Mouse (Mus musculus): Measurements from ENCODE around the gene Atxn1. TPM values are rescaled to one million over a fixed set of nuclear protein-coding genes. Genes with fewer than 3 reads are reported as not detected.

The Atxn1 gene
- polyA plus RNA-seq, 1 experiment, result 34.9 TPM

DNA sequence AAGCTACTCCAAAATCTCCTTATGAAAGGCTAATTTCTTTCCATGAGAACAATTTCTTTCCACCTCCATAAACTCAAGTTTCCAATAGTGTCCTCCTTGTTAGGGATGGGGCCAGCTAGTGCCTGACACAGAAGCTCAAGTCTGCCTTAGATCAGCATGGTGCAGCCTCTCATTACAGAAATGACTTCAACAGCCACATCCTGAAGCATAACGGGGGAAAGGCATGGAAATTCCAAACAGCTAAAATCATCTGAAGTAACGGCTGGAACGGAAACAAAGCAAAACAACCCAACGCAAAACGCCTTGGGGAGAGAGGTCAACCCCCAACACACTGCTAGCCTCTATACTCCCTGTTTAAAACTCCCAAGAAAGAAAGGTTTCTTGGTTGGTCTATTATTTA, 284.2 kb downstream of the Atxn1 start:
- no peaks in the 10 kb centered on the region for H3K27me3 ChIP-seq (ENCODE audit: control insufficient read depth, insufficient read depth, low read length)

GRCm38 (mm10) chr13:45679096-45679495, 285.7 kb downstream of the Atxn1 start:
- TF ChIP-seq POLR2A (IDR thresholded peaks at IDR 0.05; ENCODE audit: low read depth, low read length) (no peak), CTCF (IDR thresholded peaks at IDR 0.05; ENCODE audit: extremely low read depth, insufficient read length, insufficient replicate concordance, low read depth, low read length) (no peak)
- 0 out of 2 replicates have a peak, but pooled peaks cover 1% of the 10 kb centered on the region for H3K36me3 ChIP-seq (ENCODE audit: control insufficient read depth, insufficient read depth, low read length)
- WGBS, result 84% methylated on average over 1 of the region's 1 CpGs
- H3K4me3 ChIP-seq (ENCODE audit: low read depth, low read length), result no peak overlapping the region
- no peaks in the 10 kb centered on the region for H3K4me1 ChIP-seq (ENCODE audit: control insufficient read depth, insufficient read depth, insufficient read length, low read length)
- H3K27me3 ChIP-seq (ENCODE audit: control insufficient read depth, insufficient read depth, low read length), result no peaks in the 10 kb centered on the region
- no peak overlapping the region for H3K27ac ChIP-seq (ENCODE audit: insufficient read depth, low read depth, low read length)

More for the DNA sequence above, 284.2 kb downstream of the Atxn1 start:
- TF ChIP-seq POLR2A (IDR thresholded peaks at IDR 0.05; ENCODE audit: low read depth, low read length), result no peak
- Histone ChIP-seq H3K4me3 (ENCODE audit: low read depth, low read length) (no peak overlapping the region), H3K27ac (ENCODE audit: insufficient read depth, low read depth, low read length) (no peak overlapping the region), H3K4me1 (ENCODE audit: control insufficient read depth, insufficient read depth, insufficient read length, low read length) (no peaks in the 10 kb centered on the region), H3K36me3 (ENCODE audit: control insufficient read depth, insufficient read depth, low read length) (0 out of 2 replicates have a peak, but pooled peaks cover 1% of the 10 kb centered on the region)
- WGBS, result 76% methylated on average over 5 of the region's 5 CpGs

- no peaks in the 10 kb centered on the region for H3K4me1 ChIP-seq (ENCODE audit: control insufficient read depth, insufficient read depth, insufficient read length, low read length)
- H3K4me3 ChIP-seq (ENCODE audit: low read depth, low read length), result no peak overlapping the region
- H3K27me3 ChIP-seq (ENCODE audit: control insufficient read depth, insufficient read depth, low read length), result no peaks in the 10 kb centered on the region
- WGBS, result 43% methylated on average over 2 of the region's 2 CpGs
- H3K36me3 ChIP-seq (ENCODE audit: control insufficient read depth, insufficient read depth, low read length), result 0 out of 2 replicates have a peak, but pooled peaks cover 1% of the 10 kb centered on the region
- H3K27ac ChIP-seq (ENCODE audit: insufficient read depth, low read depth, low read length), result no peak overlapping the region
- TF ChIP-seq CTCF (IDR thresholded peaks at IDR 0.05; ENCODE audit: extremely low read depth, insufficient read length, insufficient replicate concordance, low read depth, low read length) (no peak), POLR2A (IDR thresholded peaks at IDR 0.05; ENCODE audit: low read depth, low read length) (no peak)
Measured at GRCm38 (mm10) chr13:45672628-45673027, 292.2 kb downstream of the Atxn1 start.

GRCm38 (mm10) chr13:45669969-45670368, 294.8 kb downstream of the Atxn1 start:
- H3K4me1 ChIP-seq (ENCODE audit: control insufficient read depth, insufficient read depth, insufficient read length, low read length), result no peaks in the 10 kb centered on the region
- 0 out of 2 replicates have a peak, but pooled peaks cover 3% of the 10 kb centered on the region for H3K36me3 ChIP-seq (ENCODE audit: control insufficient read depth, insufficient read depth, low read length)
- 74% methylated on average over 11 of the region's 11 CpGs for WGBS
- no peaks in the 10 kb centered on the region for H3K27me3 ChIP-seq (ENCODE audit: control insufficient read depth, insufficient read depth, low read length)
- TF ChIP-seq POLR2A (IDR thresholded peaks at IDR 0.05; ENCODE audit: low read depth, low read length), result no peak
- no peak for TF ChIP-seq CTCF (IDR thresholded peaks at IDR 0.05; ENCODE audit: extremely low read depth, insufficient read length, insufficient replicate concordance, low read depth, low read length)
- H3K4me3 ChIP-seq (ENCODE audit: low read depth, low read length), result no peak overlapping the region
- H3K27ac ChIP-seq (ENCODE audit: insufficient read depth, low read depth, low read length), result no peak overlapping the region

DNA sequence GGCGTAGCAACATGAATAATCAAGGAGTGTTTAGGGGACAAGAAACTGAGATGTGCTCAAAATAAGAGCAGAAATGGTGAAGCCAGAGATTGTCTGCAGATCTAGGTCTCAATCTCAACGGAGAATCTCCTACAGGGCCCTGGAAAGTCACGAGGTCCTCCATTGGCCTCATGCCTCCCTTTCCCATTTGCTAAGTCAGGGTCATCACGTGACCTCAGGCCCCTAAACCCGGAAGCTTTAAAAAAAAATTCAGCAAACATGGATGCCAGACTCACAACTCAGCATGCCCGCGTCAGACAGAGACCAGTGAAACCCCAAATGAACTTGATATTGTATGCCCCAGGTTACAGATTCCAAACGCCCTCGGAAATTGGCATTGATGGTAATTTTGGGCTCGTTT, 302.0 kb downstream of the Atxn1 start:
- 85% methylated on average over 10 of the region's 10 CpGs for WGBS
- 0 out of 2 replicates have a peak, but pooled peaks cover 3% of the 10 kb centered on the region for H3K36me3 ChIP-seq (ENCODE audit: control insufficient read depth, insufficient read depth, low read length)
- TF ChIP-seq POLR2A (IDR thresholded peaks at IDR 0.05; ENCODE audit: low read depth, low read length), result no peak
- TF ChIP-seq CTCF (IDR thresholded peaks at IDR 0.05; ENCODE audit: extremely low read depth, insufficient read length, insufficient replicate concordance, low read depth, low read length), result no peak
- no peak overlapping the region for H3K4me3 ChIP-seq (ENCODE audit: low read depth, low read length)
- H3K27me3 ChIP-seq (ENCODE audit: control insufficient read depth, insufficient read depth, low read length), result no peaks in the 10 kb centered on the region
- no peaks in the 10 kb centered on the region for H3K4me1 ChIP-seq (ENCODE audit: control insufficient read depth, insufficient read depth, insufficient read length, low read length)
- H3K27ac ChIP-seq (ENCODE audit: insufficient read depth, low read depth, low read length), result no peak overlapping the region

GRCm38 (mm10) chr13:45662216-45662615, 302.6 kb downstream of the Atxn1 start:
- no peaks in the 10 kb centered on the region for H3K27me3 ChIP-seq (ENCODE audit: control insufficient read depth, insufficient read depth, low read length)
- no peak overlapping the region for H3K27ac ChIP-seq (ENCODE audit: insufficient read depth, low read depth, low read length)
- no peak for TF ChIP-seq POLR2A (IDR thresholded peaks at IDR 0.05; ENCODE audit: low read depth, low read length)
- no peak for TF ChIP-seq CTCF (IDR thresholded peaks at IDR 0.05; ENCODE audit: extremely low read depth, insufficient read length, insufficient replicate concordance, low read depth, low read length)
- 42% methylated on average over 3 of the region's 3 CpGs for WGBS
- H3K4me1 ChIP-seq (ENCODE audit: control insufficient read depth, insufficient read depth, insufficient read length, low read length), result no peaks in the 10 kb centered on the region
- no peak overlapping the region for H3K4me3 ChIP-seq (ENCODE audit: low read depth, low read length)
- H3K36me3 ChIP-seq (ENCODE audit: control insufficient read depth, insufficient read depth, low read length), result 0 out of 2 replicates have a peak, but pooled peaks cover 3% of the 10 kb centered on the region

GRCm38 (mm10) chr13:45661283-45662185, 303.3 kb downstream of the Atxn1 start:
- Histone ChIP-seq H3K36me3 (ENCODE audit: control insufficient read depth, insufficient read depth, low read length) (0 out of 2 replicates have a peak, but pooled peaks cover 3% of the 10 kb centered on the region), H3K27me3 (ENCODE audit: control insufficient read depth, insufficient read depth, low read length) (no peaks in the 10 kb centered on the region), H3K27ac (ENCODE audit: insufficient read depth, low read depth, low read length) (no peak overlapping the region), H3K4me1 (ENCODE audit: control insufficient read depth, insufficient read depth, insufficient read length, low read length) (no peaks in the 10 kb centered on the region), H3K4me3 (ENCODE audit: low read depth, low read length) (no peak overlapping the region)
- WGBS, result 78% methylated on average over 12 of the region's 12 CpGs
- TF ChIP-seq CTCF (IDR thresholded peaks at IDR 0.05; ENCODE audit: extremely low read depth, insufficient read length, insufficient replicate concordance, low read depth, low read length), result no peak
